Mouse (Mus musculus) ES-E14 (cell line): Measurements from ENCODE around the gene Fndc3b. TPM values are rescaled to one million over a fixed set of nuclear protein-coding genes. Genes with fewer than 3 reads are reported as not detected.

Experiments used
- DNase-seq: peaks from one replicate; pipeline ENCODE4 v3.0.0-alpha.2; 2013; ENCODE audit warnings: low read depth, low spot score
- H3K27ac ChIP-seq: 2 replicates; pipeline ENCODE4 v1.5.1; 2012; ENCODE audit warnings: low read depth, mild to moderate bottlenecking, low read length, moderate library complexity, mixed read lengths; ENCODE audit not compliant: poor library complexity, insufficient read depth, severe bottlenecking
- H3K36me3 ChIP-seq: 2 replicates; pipeline ENCODE4 v1.6.1; 2012; ENCODE audit warnings: mild to moderate bottlenecking, low read length, moderate library complexity, mixed read lengths; ENCODE audit not compliant: control insufficient read depth, poor library complexity, insufficient read depth, severe bottlenecking
- H3K4me1 ChIP-seq, 2 experiments: fragments of 150-350 bp in 1 of 2; sonication (generic) in 1 of 2; 2 replicates each; pipeline ENCODE4 v1.6.1; 2012; ENCODE audit warnings: low read length in 2 of 2, mild to moderate bottlenecking in 1 of 2, mixed read lengths in 1 of 2; ENCODE audit not compliant: control insufficient read depth in 2 of 2, insufficient read depth in 2 of 2, poor library complexity in 1 of 2
- H3K4me3 ChIP-seq, 2 experiments: fragments of 150-350 bp in 1 of 2; sonication (generic) in 1 of 2; 2 replicates each; pipeline ENCODE4 v1.5.1; 2012; ENCODE audit warnings: low read length in 2 of 2, low read depth in 1 of 2, mild to moderate bottlenecking in 1 of 2, mixed read lengths in 1 of 2; ENCODE audit not compliant: insufficient read depth in 1 of 2, poor library complexity in 1 of 2, severe bottlenecking in 1 of 2
- H3K9ac ChIP-seq: 2 replicates; pipeline ENCODE4 v1.6.1; 2012; ENCODE audit warnings: low read depth, mild to moderate bottlenecking, low read length, mixed read lengths; ENCODE audit not compliant: poor library complexity, insufficient read depth, severe bottlenecking
- H3K9me3 ChIP-seq: fragments of 150-350 bp; sonication (generic); 2 replicates; pipeline ENCODE4 v1.6.1; 2012; ENCODE audit warnings: low read depth, mild to moderate bottlenecking, low read length; ENCODE audit not compliant: control insufficient read depth, insufficient read depth
- CHD2 ChIP-seq: IDR thresholded peaks from 2 replicates; pipeline ENCODE4 v1.6.1; 2014; ENCODE audit warnings: mild to moderate bottlenecking, low read depth, low read length, inconsistent platforms
- HCFC1 ChIP-seq: IDR thresholded peaks from 2 replicates; pipeline ENCODE4 v1.6.1; 2012; ENCODE audit warnings: low read length, inconsistent platforms, borderline replicate concordance; ENCODE audit not compliant: insufficient read depth
- MAFK ChIP-seq: IDR thresholded peaks from 2 replicates; pipeline ENCODE4 v1.6.1; 2014; ENCODE audit warnings: mild to moderate bottlenecking, low read depth, low read length, inconsistent platforms; ENCODE audit not compliant: insufficient read depth
- ZC3H11A ChIP-seq: IDR thresholded peaks from 2 replicates; pipeline ENCODE4 v1.6.1; 2012; ENCODE audit warnings: low read depth, mild to moderate bottlenecking, inconsistent platforms, low read length, borderline replicate concordance
- ZNF384 ChIP-seq: IDR thresholded peaks from 2 replicates; pipeline ENCODE4 v1.6.1; 2012; ENCODE audit warnings: low read depth, low read length, inconsistent platforms
- in situ Hi-C, 2 experiments: fragments of 600-800 bp; cut with MboI; formaldehyde crosslinking; loops; one replicate each; pipeline ENCODE4 v1.15.1; 2025; ENCODE audit warnings: low sequenced_read_pairs in 2 of 2, inconsistent platforms in 1 of 2; ENCODE audit not compliant: unreplicated experiment in 2 of 2
- total RNA-seq: library from RNA; depleted of rRNA; stranded (reverse); fragments of 300-350 nt; gene quantifications from 2 replicates; pipeline ENCODE4 v1.2.3, GENCODE M21; 2012

Fndc3b gene
- total RNA-seq, 1 experiment: 16.6 TPM

DNA sequence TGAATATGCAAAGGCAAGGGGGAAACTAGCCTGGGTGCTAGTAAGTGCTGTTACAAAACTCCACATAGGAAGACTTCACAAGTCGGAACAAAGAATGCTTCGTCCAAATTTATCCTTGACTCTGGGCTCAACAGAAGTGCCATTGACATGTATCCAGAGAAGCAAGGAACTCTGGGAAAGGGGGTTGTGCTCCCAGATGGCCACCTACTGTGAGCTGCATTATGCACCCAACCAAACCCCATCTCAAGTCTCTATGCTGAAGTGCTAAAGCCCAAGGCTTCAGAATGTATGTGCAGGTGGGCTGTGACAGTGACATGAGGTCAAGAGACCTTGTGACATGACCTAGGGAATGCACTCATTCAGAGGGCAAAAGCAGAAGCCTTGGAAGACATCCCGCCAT, 165.5 kb downstream of the Fndc3b start:
- no peak overlapping the region for H3K27ac ChIP-seq
- peak; percentile 24 for DNase-seq
- H3K9ac ChIP-seq: no peak overlapping the region
- in situ Hi-C loops: no loop called here
- H3K9me3 ChIP-seq: no peaks in the 10 kb centered on the region
- TF ChIP-seq CHD2 (no peak), HCFC1 (no peak), ZC3H11A (no peak), ZNF384 (no peak), MAFK (no peak)
- no peak overlapping the region for H3K4me3 ChIP-seq
- peaks cover 9 to 10% of the 10 kb centered on the region in 2 experiments; a peak in 3 of 4 replicates for H3K4me1 ChIP-seq
- no peaks in the 10 kb centered on the region for H3K36me3 ChIP-seq

DNA sequence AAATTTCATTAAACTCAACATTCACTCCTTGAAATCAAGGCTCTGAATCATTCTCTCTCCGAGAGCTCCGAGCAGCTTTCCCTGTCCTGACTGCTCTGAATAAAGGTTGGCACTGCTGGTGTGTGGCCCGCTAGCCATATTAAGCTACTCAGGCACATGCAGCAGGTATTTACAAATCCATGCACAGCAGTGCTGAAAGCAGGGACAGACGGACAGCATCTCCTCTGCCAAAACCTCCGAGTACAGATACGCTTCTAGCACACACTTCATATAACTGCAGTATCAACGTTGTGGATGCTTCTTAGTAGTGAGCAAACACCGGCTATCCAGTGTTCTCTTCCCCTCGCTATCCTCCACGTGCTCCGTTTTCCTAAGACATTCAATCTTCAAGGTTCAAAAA, 167.0 kb downstream of the Fndc3b start:
- TF ChIP-seq CHD2 (no peak), ZC3H11A (no peak), HCFC1 (no peak), ZNF384 (no peak), MAFK (no peak)
- no peak for DNase-seq
- Histone ChIP-seq H3K9me3 (no peaks in the 10 kb centered on the region), H3K36me3 (no peaks in the 10 kb centered on the region), H3K27ac (no peak overlapping the region), H3K4me1 (peaks cover 9 to 12% of the 10 kb centered on the region in 2 experiments; a peak in 3 of 4 replicates), H3K9ac (no peak overlapping the region), H3K4me3 (no peak overlapping the region)
- in situ Hi-C loops: no loop called here

DNA sequence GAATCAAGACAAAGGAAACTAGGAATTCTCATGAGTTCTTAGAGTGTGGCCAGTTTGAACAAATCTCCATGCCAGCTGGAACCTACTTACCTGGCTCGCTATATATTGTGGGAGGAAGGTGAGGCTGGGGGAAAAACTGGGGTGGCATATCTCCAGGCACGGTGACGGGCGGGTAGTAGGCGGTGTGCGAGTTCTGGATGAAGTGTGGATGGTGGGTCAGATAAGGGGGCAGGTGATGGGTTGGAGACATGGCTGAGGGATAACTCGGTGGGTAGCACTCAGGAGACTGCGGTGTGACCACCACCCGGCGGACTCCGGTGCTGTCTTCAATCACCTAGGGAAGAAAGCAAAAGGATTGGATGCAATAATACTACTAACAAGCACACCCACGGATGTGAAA, 169.3 kb downstream of the Fndc3b start:
- H3K36me3 ChIP-seq: no peaks in the 10 kb centered on the region; the same call in 1 of the 2 replicates
- peak overlapping the region; percentile 7 to 17; a peak in 2 of 4 replicates for H3K4me3 ChIP-seq
- in situ Hi-C loops: no loop called here
- DNase-seq: no peak
- H3K9ac ChIP-seq: no peak overlapping the region
- TF ChIP-seq ZNF384 (no peak), CHD2 (no peak), MAFK (no peak), ZC3H11A (no peak), HCFC1 (no peak)
- H3K27ac ChIP-seq: no peak overlapping the region
- peaks cover 11 to 12% of the 10 kb centered on the region in 2 experiments; a peak in 3 of 4 replicates for H3K4me1 ChIP-seq
- no peaks in the 10 kb centered on the region for H3K9me3 ChIP-seq

DNA sequence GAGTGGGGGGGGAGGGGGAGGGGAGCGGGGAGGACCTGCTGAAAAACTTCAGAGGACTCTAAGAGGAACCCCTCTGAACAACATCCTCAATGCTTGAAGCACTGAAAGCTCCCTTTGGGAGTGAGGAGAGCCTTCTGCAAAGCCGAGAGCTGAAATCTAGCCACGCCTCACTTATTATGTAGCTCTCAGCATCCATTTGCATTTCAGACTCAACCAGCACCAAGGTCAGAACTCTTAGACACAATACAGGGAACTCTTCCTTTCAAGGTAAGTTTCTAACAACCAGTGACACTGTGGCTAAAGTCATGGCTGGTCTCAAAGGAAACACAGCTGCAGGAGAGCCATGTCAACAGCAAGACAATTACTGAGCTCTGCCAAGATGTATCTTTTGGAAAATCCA, 169.9 kb downstream of the Fndc3b start:
- Histone ChIP-seq H3K36me3 (no peaks in the 10 kb centered on the region; the same call in 1 of the 2 replicates), H3K4me3 (no peak overlapping the region), H3K9me3 (no peaks in the 10 kb centered on the region), H3K4me1 (peaks cover 11 to 12% of the 10 kb centered on the region in 2 experiments; a peak in 3 of 4 replicates), H3K27ac (no peak overlapping the region; the same call in 1 of the 2 replicates), H3K9ac (no peak overlapping the region)
- in situ Hi-C loops: no loop called here
- peak; percentile 38 for DNase-seq
- TF ChIP-seq ZNF384: no peak
- TF ChIP-seq MAFK: no peak
- TF ChIP-seq HCFC1: no peak
- no peak for TF ChIP-seq ZC3H11A
- no peak for TF ChIP-seq CHD2

DNA sequence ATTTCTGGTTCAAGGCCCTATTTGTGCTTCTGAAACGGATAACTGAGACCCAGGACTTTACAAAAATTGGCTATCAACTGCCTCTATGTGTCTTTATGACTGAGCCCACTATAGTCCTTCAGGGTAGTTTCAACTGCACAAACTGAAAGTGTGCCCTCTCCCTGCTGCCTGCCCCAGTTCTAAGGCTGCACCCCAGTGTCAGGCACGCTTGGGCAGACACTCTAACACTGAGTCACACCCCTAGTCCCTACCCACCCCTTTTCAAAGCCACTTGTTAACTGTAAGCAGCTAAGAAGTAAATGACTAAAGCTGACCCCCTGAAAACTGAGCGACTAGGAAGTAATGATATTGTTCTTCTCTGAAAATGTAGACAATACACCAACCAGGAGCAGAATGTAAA, 176.9 kb downstream of the Fndc3b start:
- TF ChIP-seq HCFC1 (no peak), MAFK (no peak)
- Histone ChIP-seq H3K9me3 (no peaks in the 10 kb centered on the region), H3K9ac (no peak overlapping the region), H3K27ac (no peak overlapping the region), H3K4me1 (peaks cover 3 to 24% of the 10 kb centered on the region in 2 experiments; a peak in 2 of 4 replicates), H3K36me3 (peaks cover 3% of the 10 kb centered on the region; the same call in 1 of the 2 replicates), H3K4me3 (no peak overlapping the region)
- DNase-seq: no peak
- in situ Hi-C loops: no loop called here
